Mouse (Mus musculus): ENCODE results near the gene Cda.

- TF ChIP-seq CTCF (conservative IDR thresholded peaks at IDR 0.05; ENCODE audit: low read length): no peak
- TF ChIP-seq NANOG (IDR thresholded peaks at IDR 0.05; ENCODE audit: borderline replicate concordance, low read length): no peak
- no peak for TF ChIP-seq POU5F1 (IDR thresholded peaks at IDR 0.05; ENCODE audit: borderline replicate concordance, low read length)
Measured at GRCm38 (mm10) chr4:138368498-138369260, 887 bp upstream of the Cda start.
